Mouse (Mus musculus) midbrain, postnatal 0 days (tissue): ENCODE measurements around the gene Xpr1. TPM values are rescaled to one million over a fixed set of nuclear protein-coding genes. Genes with fewer than 3 reads are reported as not detected.

ENCODE experiments used
- ATAC-seq: fragments of 200-750 bp; cut with Nextera tagmentation; 2 replicates; pipeline ENCODE4 v1.8.0; 2017; ENCODE audit warnings: moderate number of reproducible peaks, mild to moderate bottlenecking, moderate TSS enrichment, moderate library complexity; ENCODE audit not compliant: low FRiP score
- DNase-seq: peaks from one replicate; pipeline ENCODE4 v3.0.0-alpha.2; 2015; ENCODE audit warnings: low spot score
- H3K27ac ChIP-seq: fragments of 300-500 bp; sonication (generic); 2 replicates; pipeline ENCODE4 v1.5.1; 2014; ENCODE audit warnings: low read depth, mild to moderate bottlenecking, low read length, mixed read lengths
- H3K27me3 ChIP-seq: fragments of 300-500 bp; sonication (generic); 2 replicates; pipeline ENCODE4 v1.6.1; 2014; ENCODE audit warnings: low read length, control low read depth, mixed read lengths; ENCODE audit not compliant: insufficient read depth
- H3K36me3 ChIP-seq: fragments of 300-500 bp; sonication (generic); 2 replicates; pipeline ENCODE4 v1.6.1; 2014; ENCODE audit warnings: low read length, control low read depth, mixed read lengths; ENCODE audit not compliant: insufficient read depth
- H3K4me1 ChIP-seq: fragments of 300-500 bp; sonication (generic); 2 replicates; pipeline ENCODE4 v1.6.1; 2014; ENCODE audit warnings: mild to moderate bottlenecking, control low read depth, antibody characterized with exemption, low read length, mixed read lengths; ENCODE audit not compliant: insufficient read depth
- H3K4me2 ChIP-seq: fragments of 300-500 bp; sonication (generic); 2 replicates; pipeline ENCODE4 v1.6.1; 2014; ENCODE audit warnings: low read depth, mild to moderate bottlenecking, low read length, mixed read lengths; ENCODE audit not compliant: poor library complexity, severe bottlenecking
- H3K4me3 ChIP-seq: fragments of 300-500 bp; sonication (generic); 2 replicates; pipeline ENCODE4 v1.5.1; 2014; ENCODE audit warnings: low read depth, mild to moderate bottlenecking, low read length, moderate library complexity
- H3K9ac ChIP-seq: fragments of 300-500 bp; sonication (generic); replicated peaks from 2 replicates; pipeline ENCODE4 v1.6.1; 2014; ENCODE audit warnings: mild to moderate bottlenecking, low read length, moderate library complexity, mixed read lengths; ENCODE audit not compliant: poor library complexity, severe bottlenecking
- H3K9me3 ChIP-seq: fragments of 300-500 bp; sonication (generic); 2 replicates; pipeline ENCODE4 v1.6.1; 2016; ENCODE audit warnings: low read length, control low read depth
- CTCF ChIP-seq: IDR thresholded peaks from 2 replicates; pipeline ENCODE4 v1.5.1; 2016; ENCODE audit warnings: antibody characterized with exemption, mild to moderate bottlenecking
- WGBS: fragments of 180-500 bp; shearing (Covaris S2); extraction: QIAGEN DNeasy Blood & Tissue Kit; methylation state at CpG from one replicate; pipeline ENCODE4 v1.1.7; 2014; 5-methylcytosine and 5-hydroxymethylcytosine counted together
- polyA plus RNA-seq: library from polyadenylated mRNA; unstranded; fragments of >200 nt; fragmentation: Nextera tagmentation; extraction: Ambion mirVana; gene quantifications from 2 replicates; pipeline ENCODE4 v1.2.1, GENCODE M21; 2015
- total RNA-seq: library from RNA; depleted of rRNA; stranded (reverse); fragments of >200 nt; gene quantifications from 2 replicates; pipeline ENCODE4 v1.2.3, GENCODE M21; 2014

Xpr1 gene
- total and polyA plus RNA-seq, 2 experiments from 2014 or later: 38.3 to 177 TPM

DNA sequence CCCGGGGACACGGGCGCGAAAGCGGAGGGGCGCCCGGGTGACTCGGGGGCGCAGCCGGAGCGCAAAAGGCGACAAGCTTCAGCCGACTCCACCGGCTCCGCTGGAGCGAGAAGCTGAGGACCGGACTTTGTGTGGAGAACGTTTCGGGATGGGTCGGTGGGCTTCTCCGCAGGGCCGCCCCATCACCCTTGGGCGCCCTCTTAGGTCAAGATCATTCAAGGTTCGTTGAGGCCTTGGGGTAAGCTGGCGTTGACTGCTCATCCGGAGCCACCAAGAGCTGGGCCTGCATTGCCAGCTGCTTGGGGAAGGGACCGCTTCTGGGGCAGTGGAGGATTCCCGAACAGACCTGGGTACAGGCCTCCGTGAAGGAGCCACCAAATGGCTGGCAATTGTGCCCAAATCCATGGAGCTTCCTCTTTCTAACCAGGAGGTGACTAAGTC lies 172.4 kb downstream of the Xpr1 start:
- DNase-seq: no peak
- Histone ChIP-seq H3K9me3 (no peaks in the 10 kb centered on the region), H3K4me1 (no peaks in the 10 kb centered on the region), H3K4me2 (peak overlapping the region; percentile 64), H3K36me3 (no peaks in the 10 kb centered on the region), H3K27ac (no peak overlapping the region), H3K27me3 (peaks cover 14% of the 10 kb centered on the region; the same call in 1 of the 2 replicates), H3K4me3 (peak overlapping the region; percentile 40), H3K9ac (peak overlapping the region; percentile 64)
- no peak for ATAC-seq
- no peak for TF ChIP-seq CTCF
- 12% methylated on average over 26 of the region's 29 CpGs for WGBS

- DNase-seq: no peak
- 5% methylated on average over 64 of the region's 85 CpGs for WGBS
- no peak within 1 kb of the TSS for H3K27ac ChIP-seq
These were observed 173.1 kb downstream of the Xpr1 start, which contains the start of gene BC034090 for GRCm38 (mm10) chr1:155243797-155244770. BC034090 (minus strand) TSS chr1:155244444.

DNA sequence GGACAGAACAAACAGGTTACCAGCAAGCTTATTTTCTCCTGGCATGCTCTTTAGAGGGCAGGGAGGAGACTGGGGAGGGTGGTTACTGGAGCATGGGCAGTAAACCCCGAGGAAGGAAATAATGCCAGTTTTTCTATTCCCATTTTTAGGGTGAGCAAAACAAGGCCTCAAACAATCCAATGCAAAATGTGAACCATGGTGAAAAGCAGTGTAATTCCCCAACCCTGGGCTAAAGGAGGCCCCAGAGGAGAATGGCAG lies 174.8 kb downstream of the Xpr1 start:
- DNase-seq (no peak), ATAC-seq (no peak)
- WGBS: 44% methylated on average over 1 of the region's 1 CpGs
- no peaks in the 10 kb centered on the region for H3K9me3 ChIP-seq
- no peaks in the 10 kb centered on the region for H3K36me3 ChIP-seq
- TF ChIP-seq CTCF: no peak
- no peak overlapping the region for H3K9ac ChIP-seq
- no peaks in the 10 kb centered on the region for H3K4me1 ChIP-seq
- H3K4me2 ChIP-seq: no peak overlapping the region
- H3K27ac ChIP-seq: no peak overlapping the region
- peaks cover 14% of the 10 kb centered on the region; the same call in 1 of the 2 replicates for H3K27me3 ChIP-seq
- H3K4me3 ChIP-seq: no peak overlapping the region

More at GRCm38 (mm10) chr1:155243797-155244770, 173.1 kb downstream of the Xpr1 start, which contains the start of gene BC034090:
- no peaks in the 10 kb centered on the region for H3K4me1 ChIP-seq
- peak within 1 kb of the TSS; percentile 40 for H3K4me3 ChIP-seq
- H3K9me3 ChIP-seq: no peaks in the 10 kb centered on the region
- TF ChIP-seq CTCF: no peak
- peak; percentile 61 for ATAC-seq
- H3K36me3 ChIP-seq: no peaks in the 10 kb centered on the region
- H3K27me3 ChIP-seq: peaks cover 14% of the 10 kb centered on the region; the same call in 1 of the 2 replicates
- H3K4me2 ChIP-seq: peak within 1 kb of the TSS; percentile 64
- peak within 1 kb of the TSS; percentile 64 for H3K9ac ChIP-seq

- H3K4me3 ChIP-seq: no peak overlapping the region
- no peak for DNase-seq
- no peak overlapping the region for H3K4me2 ChIP-seq
- peaks cover 2% of the 10 kb centered on the region; the same call in 1 of the 2 replicates for H3K4me1 ChIP-seq
- TF ChIP-seq CTCF: no peak
- H3K9ac ChIP-seq: no peak overlapping the region
- no peaks in the 10 kb centered on the region for H3K9me3 ChIP-seq
- no peak for ATAC-seq
- H3K27ac ChIP-seq: no peak overlapping the region
- WGBS: 77% methylated on average over 12 of the region's 12 CpGs
- H3K36me3 ChIP-seq: no peaks in the 10 kb centered on the region
- peaks cover 14% of the 10 kb centered on the region; the same call in 1 of the 2 replicates for H3K27me3 ChIP-seq
These were observed 175.3 kb downstream of the Xpr1 start for GRCm38 (mm10) chr1:155241701-155242487.

- Histone ChIP-seq H3K9me3 (no peaks in the 10 kb centered on the region), H3K27me3 (peaks cover 7% of the 10 kb centered on the region; the same call in 1 of the 2 replicates), H3K4me1 (peaks cover 7% of the 10 kb centered on the region; the same call in 1 of the 2 replicates), H3K36me3 (no peaks in the 10 kb centered on the region), H3K4me2 (no peak overlapping the region), H3K4me3 (no peak overlapping the region), H3K27ac (no peak overlapping the region), H3K9ac (no peak overlapping the region)
- ATAC-seq (no peak), DNase-seq (no peak)
- 79% methylated on average over 6 of the region's 6 CpGs for WGBS
- no peak for TF ChIP-seq CTCF
These were observed 177.1 kb downstream of the Xpr1 start for GRCm38 (mm10) chr1:155239962-155240717.
